Mouse (Mus musculus) left cerebral cortex, postnatal 14 days (tissue): ENCODE measurements around the gene Kcnj5. TPM values are rescaled to one million over a fixed set of nuclear protein-coding genes. Genes with fewer than 3 reads are reported as not detected.
A peak's percentile ranks its signal among the peaks of the same experiment; 100 is the strongest.

Source experiments
- DNase-seq, 2 experiments: peaks; one replicate each; pipeline ENCODE4 v3.0.0; 2021 to 2022; ENCODE audit warnings: low spot score in 2 of 2, mixed read lengths in 1 of 2
- intact Hi-C: fragments of 180-260 bp; cut with DNase I; formaldehyde crosslinking; loops from one replicate; pipeline ENCODE4 v1.15.1; 2025
- total RNA-seq, 2 experiments: library from RNA; stranded (reverse); gene quantifications; 2 replicates each; pipeline ENCODE4 v1.2.3; 2021

Kcnj5 gene
- total RNA-seq, 2 experiments from 2014 or later = 0.99 to 1.1 TPM

GRCm38 (mm10) chr9:32331162-32331561 lies 13.0 kb downstream of the Kcnj5 start:
- no peak for DNase-seq
- intact Hi-C loops = no loop called here

- no peak for DNase-seq
- intact Hi-C loops = no loop called here
These were observed 15.4 kb downstream of the Kcnj5 start for GRCm38 (mm10) chr9:32328777-32329176.

DNA sequence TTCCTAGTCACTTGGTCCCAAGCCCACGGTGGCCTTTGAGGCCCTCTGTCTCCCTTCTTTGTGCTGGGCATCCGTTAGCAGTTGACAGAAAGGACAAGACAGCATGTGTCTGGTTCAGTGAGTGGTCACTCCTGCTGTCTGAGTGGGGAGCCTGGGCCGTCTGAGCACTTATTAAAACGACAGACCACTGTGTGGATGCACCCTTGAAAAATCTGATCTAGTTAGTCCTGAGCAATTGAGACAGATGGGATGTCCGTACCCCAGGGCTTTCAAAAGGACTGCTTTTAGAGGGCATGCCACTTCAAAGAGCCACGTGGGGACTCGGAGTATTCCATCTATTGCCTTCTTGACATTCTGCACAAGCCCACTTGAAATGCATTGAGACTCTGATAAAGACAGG lies 20.5 kb downstream of the Kcnj5 start:
- no peak for DNase-seq
- intact Hi-C loops = no loop called here

DNA sequence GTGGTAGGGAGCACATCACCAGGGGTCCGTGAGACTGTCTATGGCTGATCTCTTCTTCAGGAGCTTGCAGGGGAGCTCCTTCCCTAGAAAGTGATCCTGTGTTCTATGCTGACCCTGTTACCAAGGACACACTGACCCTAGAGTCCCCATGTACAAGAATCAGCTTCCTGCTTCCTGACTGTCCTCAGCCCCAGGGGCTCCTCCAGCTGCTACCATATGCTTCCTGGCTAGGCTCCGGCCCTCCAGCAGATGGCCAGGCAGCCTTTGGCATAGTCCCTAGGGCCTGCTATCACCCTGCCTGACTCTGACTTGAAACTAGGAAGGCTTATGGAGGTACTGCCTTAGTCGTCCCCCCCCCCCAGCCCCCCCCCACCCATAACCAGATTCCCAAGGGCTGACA lies 24.0 kb downstream of the Kcnj5 start:
- no peak for DNase-seq
- intact Hi-C loops = no loop called here

GRCm38 (mm10) chr9:32315999-32316398 lies 28.2 kb downstream of the Kcnj5 start:
- no peak for DNase-seq
- intact Hi-C loops = no loop called here

DNA sequence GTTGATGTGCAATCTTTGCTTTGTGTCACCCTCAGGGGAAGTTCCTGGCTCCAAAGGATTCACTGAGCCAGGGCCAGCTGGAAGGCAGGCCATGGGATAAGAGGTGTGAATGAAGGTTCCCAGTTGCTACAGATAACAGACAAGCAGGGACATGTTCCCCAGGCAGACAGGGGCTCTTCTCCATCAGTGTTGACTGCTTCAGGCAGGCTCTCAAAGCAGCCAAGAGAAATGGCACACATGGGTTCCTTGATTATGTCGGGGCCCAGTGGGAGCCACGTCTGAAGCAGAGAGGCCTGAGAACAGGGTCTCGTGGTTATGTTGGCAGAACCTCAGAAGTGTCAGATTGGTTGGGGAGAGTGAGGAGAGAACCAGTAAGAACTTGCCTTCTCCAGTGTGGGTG lies 30.1 kb downstream of the Kcnj5 start:
- DNase-seq = no peak

DNA sequence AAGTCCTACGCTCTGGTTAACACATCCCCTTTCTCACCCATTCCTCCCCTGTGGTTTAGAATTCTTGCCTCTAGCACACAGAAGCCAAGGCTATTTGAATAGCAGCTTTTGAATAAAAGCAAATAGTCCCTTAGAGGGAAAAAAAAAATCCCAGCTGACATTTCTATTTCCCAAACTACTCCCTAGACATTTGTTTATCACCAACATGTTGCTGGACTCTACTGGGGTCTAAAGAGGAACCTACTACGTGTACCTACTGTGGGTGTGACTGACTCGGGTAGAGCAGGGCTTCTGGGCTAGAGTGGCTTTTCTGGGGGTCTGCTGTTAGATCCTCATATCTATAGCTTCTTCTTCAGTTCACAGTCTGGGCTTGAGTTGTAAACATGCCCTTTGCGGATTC lies 31.9 kb downstream of the Kcnj5 start:
- intact Hi-C loops = no loop called here
- DNase-seq = no peak

More for the DNA sequence above, 30.1 kb downstream of the Kcnj5 start:
- intact Hi-C loops = no loop called here

- intact Hi-C loops = no loop called here
- DNase-seq = peak in 1 of 2 experiments; percentile 5
These were observed 32.4 kb downstream of the Kcnj5 start for GRCm38 (mm10) chr9:32311786-32312185.

DNA sequence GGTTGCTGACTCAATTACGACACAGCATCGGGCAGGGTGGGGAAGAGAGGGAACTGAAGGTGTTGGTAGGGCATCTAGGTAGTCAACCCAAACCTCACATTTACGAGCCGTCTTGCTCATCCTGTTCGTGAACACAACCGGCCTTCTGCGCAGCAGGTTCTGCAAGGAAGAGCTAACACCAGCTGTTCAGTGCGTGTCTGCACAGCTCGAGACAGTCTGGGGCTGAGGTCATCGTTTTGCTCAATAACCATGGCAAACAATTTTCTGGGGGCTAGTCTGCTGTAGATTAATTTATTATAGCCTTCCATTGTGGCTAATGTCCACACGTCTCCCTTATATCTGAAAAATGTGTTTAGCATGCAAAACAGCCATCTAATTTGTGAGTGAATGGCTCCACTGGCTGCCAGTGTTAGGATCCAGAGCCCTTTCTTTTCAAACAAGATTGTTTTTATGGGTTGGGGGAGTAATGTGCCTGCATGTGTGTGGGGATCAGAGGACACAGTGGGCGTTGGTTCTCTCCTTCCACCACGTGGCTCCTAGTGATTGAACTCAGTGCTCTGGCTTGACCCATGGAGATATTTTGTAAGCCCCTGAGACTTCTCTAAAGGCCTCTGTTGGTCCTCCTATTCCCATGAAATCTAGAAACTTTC lies 41.5 kb downstream of the Kcnj5 start:
- DNase-seq = no peak
- intact Hi-C loops = no loop called here

GRCm38 (mm10) chr9:32295061-32295800 lies 48.9 kb downstream of the Kcnj5 start:
- intact Hi-C loops = no loop called here

GRCm38 (mm10) chr9:32292686-32293085 lies 51.5 kb downstream of the Kcnj5 start:
- no peak for DNase-seq
- intact Hi-C loops = no loop called here

More at GRCm38 (mm10) chr9:32295061-32295800, 48.9 kb downstream of the Kcnj5 start:
- DNase-seq = no peak

- intact Hi-C loops = no loop called here
- DNase-seq = no peak
These were observed 52.5 kb downstream of the Kcnj5 start for GRCm38 (mm10) chr9:32291618-32292017.

- no peak for DNase-seq
- intact Hi-C loops = no loop called here
These were observed 60.6 kb downstream of the Kcnj5 start for GRCm38 (mm10) chr9:32283591-32283990.

GRCm38 (mm10) chr9:32280456-32280855 lies 63.7 kb downstream of the Kcnj5 start:
- intact Hi-C loops = no loop called here
- no peak for DNase-seq

- DNase-seq = no peak
- intact Hi-C loops = loop anchor here (5.0 to 10.0 kb wide), 2 partner anchors 305 to 818 kb away; no protein-coding TSS in a partner anchor
These were observed 64.4 kb downstream of the Kcnj5 start for GRCm38 (mm10) chr9:32279789-32280188.

DNA sequence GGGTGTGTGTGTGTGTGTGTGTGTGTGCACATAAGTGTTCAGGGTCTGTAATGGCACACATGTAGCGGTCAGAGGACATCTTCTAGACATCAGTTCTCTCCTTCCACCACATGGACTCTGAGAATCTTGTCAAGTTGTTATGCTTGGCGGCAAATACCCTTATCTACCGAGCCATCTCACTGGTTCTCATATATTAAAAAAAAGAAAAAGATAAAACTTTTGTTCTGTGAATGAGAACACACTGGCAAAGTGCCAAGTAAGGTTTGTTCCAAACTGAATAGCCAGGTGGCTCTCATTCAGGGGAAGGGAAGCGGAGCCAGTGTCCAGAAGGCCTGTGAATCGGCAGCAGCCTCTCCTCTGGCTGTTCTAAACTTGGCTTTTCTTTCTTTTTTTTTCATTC lies 66.1 kb downstream of the Kcnj5 start:
- DNase-seq = no peak
- intact Hi-C loops = loop anchor here (5.0 to 10.0 kb wide), 2 partner anchors 307 to 819 kb away; no protein-coding TSS in a partner anchor

DNA sequence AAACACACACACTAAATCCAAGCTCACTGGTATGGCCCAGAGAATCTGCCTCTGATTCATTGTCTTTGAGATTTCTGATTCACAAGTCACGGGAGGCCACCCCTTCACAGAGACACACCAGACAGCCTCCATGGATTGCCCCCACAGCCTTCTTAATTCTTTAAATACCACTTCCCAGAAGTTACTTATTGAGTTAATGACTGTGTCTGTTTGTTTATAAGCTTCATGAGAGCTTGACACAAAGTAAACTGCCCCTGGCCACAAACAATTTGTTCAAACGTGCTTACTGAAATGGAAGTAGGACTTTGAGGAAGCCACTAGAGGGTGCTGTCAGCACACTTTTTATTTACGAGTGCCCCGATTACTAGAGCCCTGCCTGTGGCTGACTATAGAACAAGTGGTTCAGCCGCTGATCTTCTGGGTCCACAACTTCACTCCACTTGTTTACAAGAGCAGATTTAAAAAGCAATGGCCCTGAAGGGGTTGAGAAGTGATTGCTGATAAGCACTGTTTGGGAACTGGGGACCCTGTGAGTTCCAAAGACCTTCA lies 72.2 kb downstream of the Kcnj5 start:
- intact Hi-C loops = loop anchor here (1.0 to 10.0 kb wide), 3 partner anchors 78 to 975 kb away; no protein-coding TSS in a partner anchor
- peak; percentile 76 to 85 for DNase-seq
